Mouse (Mus musculus): ENCODE data around the gene Dnajc15.

GRCm38 (mm10) chr14:77814935-77815334 lies 60.0 kb downstream of the Dnajc15 start:
- TF ChIP-seq CTCF (IDR thresholded peaks at IDR 0.05; ENCODE audit: control insufficient read depth, insufficient read depth, insufficient read length) = no peak
- TF ChIP-seq FOSL1 (IDR thresholded peaks at IDR 0.05; ENCODE audit: insufficient read depth, low read length, poor library complexity, severe bottlenecking) = no peak
- no peak for TF ChIP-seq MAX (IDR thresholded peaks at IDR 0.05)
- TF ChIP-seq MYOD1 (IDR thresholded peaks at IDR 0.05; ENCODE audit: control insufficient read depth, insufficient read length, low read depth) = no peak
- no peak for TF ChIP-seq MYOG (IDR thresholded peaks at IDR 0.05; ENCODE audit: control insufficient read depth, extremely low read depth, insufficient read length)
- TF ChIP-seq CEBPB (IDR thresholded peaks at IDR 0.05; ENCODE audit: low read depth) = no peak
- no peak for TF ChIP-seq USF1 (IDR thresholded peaks at IDR 0.05; ENCODE audit: low read depth)
